Mouse (Mus musculus): ENCODE measurements at regions not wholly inside any gene's neighbourhood (a gene's known extent, or its start where the extent isn't known, plus 50 kb on each side); places are given as distances from the start of the nearest gene placed in this dataset.

GRCm38 (mm10) chr13:56948086-56948485 is 52.3 kb upstream of the Trpc7 start:
- TF ChIP-seq CTCF (IDR thresholded peaks at IDR 0.05; ENCODE audit: control insufficient read depth, insufficient read depth, insufficient read length), result no peak
- TF ChIP-seq MAX (IDR thresholded peaks at IDR 0.05), result no peak
- no peak for TF ChIP-seq MYOD1 (IDR thresholded peaks at IDR 0.05; ENCODE audit: control insufficient read depth, insufficient read length, low read depth)
- no peak for TF ChIP-seq MYOG (IDR thresholded peaks at IDR 0.05; ENCODE audit: control insufficient read depth, extremely low read depth, insufficient read length)
- TF ChIP-seq USF1 (IDR thresholded peaks at IDR 0.05; ENCODE audit: low read depth), result no peak
